Comparison of ENCODE assay signal across 10 mouse cellular contexts in the genomic region with DNA sequence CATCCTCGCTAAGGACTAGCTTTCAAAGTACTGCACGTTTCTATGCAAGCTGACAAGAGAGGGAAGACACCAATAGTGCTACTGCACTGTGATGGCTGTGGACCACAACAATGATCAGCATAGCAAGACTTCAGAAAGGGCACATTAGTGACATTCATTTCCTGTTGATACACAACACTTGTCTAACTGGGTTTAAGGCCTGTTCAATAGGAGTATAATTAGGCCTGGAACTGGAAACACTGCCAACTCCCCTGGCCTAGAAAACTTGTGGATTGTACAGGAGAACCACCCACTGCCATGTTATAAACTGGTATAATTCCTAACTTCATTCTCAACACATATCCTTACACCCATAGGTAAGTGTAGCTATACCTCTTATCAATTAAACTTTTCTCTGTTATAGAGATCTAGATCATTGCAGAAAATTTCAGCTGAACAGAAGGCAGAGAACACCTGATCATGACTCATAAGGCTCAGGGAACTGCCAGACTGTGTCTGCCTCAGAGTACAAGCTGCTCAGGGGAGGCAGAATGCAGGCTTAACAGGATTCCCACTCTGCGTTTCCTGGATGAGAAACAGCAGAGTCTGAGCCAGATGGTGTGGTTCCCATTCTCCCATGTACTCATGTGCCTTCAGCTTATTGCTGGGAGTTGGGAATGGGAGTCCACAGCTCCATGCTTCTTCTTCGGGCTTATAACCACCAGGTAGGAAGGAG.
DNase-seq lines count a peak whose midpoint lies in the region; TF ChIP-seq lines count a peak whose summit lies in the region.
"Had no signal": no experiment of that assay in that cellular context is flagged by ENCODE, and none has a peak within 500 bp of the region (broad histone marks: within the 10 kb centered on the region; RNA-seq: fewer than 3 reads in every experiment).

No protein-coding gene starts in this region.

- TF ChIP-seq CTCF in brain, embryonic 14.5 days (IDR thresholded peaks at IDR 0.05; ENCODE audit: borderline replicate concordance, extremely low read depth, insufficient read depth, insufficient read length) = no peak
- TF ChIP-seq CTCF in layer of hippocampus, adult 2 months (conservative IDR thresholded peaks at IDR 0.05) = no peak

- no peak overlapping the region for H3K4me3 ChIP-seq in layer of hippocampus, adult 2 months

- TF ChIP-seq POLR2A in brain, embryonic 14.5 days (IDR thresholded peaks at IDR 0.05; ENCODE audit: borderline replicate concordance, extremely low read depth, insufficient read depth, insufficient read length, poor library complexity, severe bottlenecking) = no peak

- peak; percentile 79 for DNase-seq in brain, embryonic 14.5 days (ENCODE audit: low read depth)
- DNase-seq in cerebellum, adult 9-10 months = peak; percentile 95
- DNase-seq in layer of hippocampus, adult 2 months (ENCODE audit: low spot score in 2 of 2) = peak; percentile 73 to 86
- DNase-seq in left cerebral cortex, postnatal 36 days (ENCODE audit: low spot score in 2 of 2) = peak; percentile 70 to 72
- no peak for DNase-seq in lung, postnatal 25 days (ENCODE audit: low spot score)
- no peak for DNase-seq in urinary bladder, postnatal 14 days (ENCODE audit: low spot score)
- DNase-seq in gastrocnemius, postnatal 14 days = no peak
- DNase-seq: heart, postnatal 4 days; kidney, postnatal 4 days; lung, embryonic 14.5 days had no signal

- peak overlapping the region; percentile 81 for H3K27ac ChIP-seq in layer of hippocampus, adult 2 months

- intact Hi-C loops in left cerebral cortex, postnatal 36 days (cut with DNase I) = no loop called here
- intact Hi-C loops in gastrocnemius, postnatal 14 days (cut with DNase I; ENCODE audit: low total_unique reads) = no loop called here

Comparison
In these comparisons a context has a peak if more than half of its experiments do, and no peak if none do; other contexts are left out.
1. DNase-seq: peak in brain, embryonic 14.5 days (single experiment), cerebellum, adult 9-10 months (single experiment), layer of hippocampus, adult 2 months (2 of 2) and left cerebral cortex, postnatal 36 days (2 of 2); none in lung, postnatal 25 days (single experiment), urinary bladder, postnatal 14 days (single experiment) and gastrocnemius, postnatal 14 days (single experiment).